Mouse (Mus musculus) hindbrain, embryonic 11.5 days (tissue): ENCODE data around the gene Dock10. TPM values are rescaled to one million over a fixed set of nuclear protein-coding genes. Genes with fewer than 3 reads are reported as not detected.

Source experiments
- ATAC-seq: fragments of 200-750 bp; cut with Nextera tagmentation; 2 replicates; pipeline ENCODE4 v1.8.0; 2017; ENCODE audit warnings: mild to moderate bottlenecking, moderate TSS enrichment, moderate library complexity; ENCODE audit not compliant: low FRiP score
- DNase-seq: peaks from one replicate; pipeline ENCODE4 v3.0.0-alpha.2; 2015; ENCODE audit warnings: low spot score
- H3K27ac ChIP-seq: fragments of 300-500 bp; sonication (generic); 2 replicates; pipeline ENCODE4 v1.5.1; 2014; ENCODE audit warnings: mild to moderate bottlenecking, low read depth, low read length
- H3K27me3 ChIP-seq: fragments of 300-500 bp; sonication (generic); 2 replicates; pipeline ENCODE4 v1.6.1; 2014; ENCODE audit warnings: mild to moderate bottlenecking, low read length, moderate library complexity, mixed read lengths; ENCODE audit not compliant: control insufficient read depth, insufficient read depth
- H3K36me3 ChIP-seq: fragments of 300-500 bp; sonication (generic); 2 replicates; pipeline ENCODE4 v1.6.1; 2014; ENCODE audit warnings: mild to moderate bottlenecking, low read length, moderate library complexity, mixed read lengths; ENCODE audit not compliant: control insufficient read depth, insufficient read depth
- H3K4me1 ChIP-seq: fragments of 300-500 bp; sonication (generic); replicated peaks from 2 replicates; pipeline ENCODE4 v1.6.1; 2014; ENCODE audit warnings: low read length, mixed read lengths; ENCODE audit not compliant: control insufficient read depth, insufficient read depth
- H3K4me2 ChIP-seq: fragments of 300-500 bp; sonication (generic); replicated peaks from 2 replicates; pipeline ENCODE4 v1.6.1; 2014; ENCODE audit warnings: mild to moderate bottlenecking, low read depth, low read length
- H3K4me3 ChIP-seq: fragments of 300-500 bp; sonication (generic); 2 replicates; pipeline ENCODE4 v1.5.1; 2014; ENCODE audit warnings: low read depth, low read length
- H3K9ac ChIP-seq: fragments of 300-500 bp; sonication (generic); 2 replicates; pipeline ENCODE4 v1.6.1; 2014; ENCODE audit warnings: low read depth, low read length
- H3K9me3 ChIP-seq: fragments of 300-500 bp; sonication (generic); 2 replicates; pipeline ENCODE4 v1.6.1; 2016; ENCODE audit warnings: low read length; ENCODE audit not compliant: control insufficient read depth
- WGBS: fragments of 180-500 bp; shearing (Covaris S2); extraction: QIAGEN DNeasy Blood & Tissue Kit; methylation state at CpG from one replicate; pipeline ENCODE4 v1.1.7; 2014; 5-methylcytosine and 5-hydroxymethylcytosine counted together
- polyA plus RNA-seq: library from polyadenylated mRNA; unstranded; fragments of >200 nt; fragmentation: Nextera tagmentation; extraction: Ambion mirVana; gene quantifications from 2 replicates; pipeline ENCODE4 v1.2.1, GENCODE M21; 2014

The Dock10 gene
- polyA plus RNA-seq, 1 experiment from 2014 or later: 4.3 TPM

DNA sequence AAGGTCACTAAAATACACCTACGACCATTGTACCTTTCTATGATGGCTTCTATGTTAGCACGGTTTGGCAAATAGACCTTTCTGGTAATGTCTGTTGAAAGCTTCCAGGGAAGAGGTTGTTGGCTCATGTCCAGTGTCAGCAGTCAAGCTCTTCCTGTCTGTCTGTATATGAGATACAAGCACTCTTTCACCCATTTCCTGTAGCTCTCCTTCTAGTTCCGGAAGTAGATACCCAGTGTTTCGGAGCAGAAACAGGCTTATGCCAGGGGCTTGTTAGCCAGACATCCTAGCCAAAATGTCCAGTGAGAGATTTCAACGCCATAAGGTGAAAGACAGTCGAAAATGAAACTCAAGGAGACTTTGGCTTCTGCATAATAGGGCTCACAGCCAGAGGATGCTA is 38.9 kb downstream of the Dock10 start:
- Histone ChIP-seq H3K27me3 (no peaks in the 10 kb centered on the region), H3K36me3 (no peaks in the 10 kb centered on the region), H3K9ac (no peak overlapping the region), H3K27ac (no peak overlapping the region), H3K4me3 (no peak overlapping the region), H3K4me1 (no peaks in the 10 kb centered on the region), H3K4me2 (no peak overlapping the region), H3K9me3 (no peaks in the 10 kb centered on the region)
- ATAC-seq (no peak), DNase-seq (no peak)
- 90% methylated on average over 6 of the region's 6 CpGs for WGBS

DNA sequence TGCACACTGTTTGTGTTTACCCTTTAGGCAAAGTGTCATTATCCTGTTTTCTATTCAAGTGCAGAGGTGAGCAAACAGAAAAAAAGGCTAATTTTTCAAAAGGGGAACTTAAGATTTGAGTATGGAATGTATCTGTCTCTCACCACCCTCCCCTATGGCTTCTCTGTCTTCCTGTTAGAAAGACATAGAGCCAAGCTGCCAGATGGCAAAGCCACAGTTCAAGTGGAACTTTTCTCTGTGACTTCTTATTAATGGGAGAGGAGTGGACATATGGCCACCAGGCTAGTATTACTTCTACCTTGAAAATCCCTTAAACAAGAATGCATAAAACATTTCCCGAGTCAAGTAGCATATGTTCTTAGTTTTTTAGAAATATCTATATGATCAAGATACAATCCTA is 39.7 kb downstream of the Dock10 start:
- H3K36me3 ChIP-seq: no peaks in the 10 kb centered on the region
- no peak overlapping the region for H3K9ac ChIP-seq
- WGBS: 80% methylated on average over 1 of the region's 1 CpGs
- H3K27ac ChIP-seq: no peak overlapping the region
- no peak for DNase-seq
- no peaks in the 10 kb centered on the region for H3K27me3 ChIP-seq
- H3K4me1 ChIP-seq: no peaks in the 10 kb centered on the region
- H3K4me3 ChIP-seq: no peak overlapping the region
- no peak for ATAC-seq
- H3K4me2 ChIP-seq: no peak overlapping the region
- H3K9me3 ChIP-seq: no peaks in the 10 kb centered on the region

DNA sequence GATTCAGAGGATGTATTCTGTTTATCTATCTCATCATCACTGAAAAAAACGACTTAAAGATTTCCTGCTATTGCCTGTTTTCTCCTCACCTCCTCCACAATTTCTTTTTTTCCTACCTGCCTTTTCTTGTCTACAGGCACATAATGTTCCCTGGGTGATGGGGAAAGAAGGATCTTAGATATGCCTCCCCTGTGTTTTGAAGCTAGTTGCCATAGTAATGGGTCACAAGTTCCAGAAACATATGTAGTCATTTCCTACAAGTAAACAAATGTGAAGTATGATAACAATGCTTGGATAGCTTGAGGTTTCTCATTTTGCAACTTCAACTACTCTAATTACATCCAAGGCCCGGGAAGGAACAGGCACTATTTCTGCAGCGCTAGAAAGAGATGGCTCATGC is 42.4 kb downstream of the Dock10 start:
- H3K9ac ChIP-seq: no peak overlapping the region
- no peaks in the 10 kb centered on the region for H3K36me3 ChIP-seq
- 82% methylated on average over 3 of the region's 3 CpGs for WGBS
- H3K4me3 ChIP-seq: no peak overlapping the region
- H3K27me3 ChIP-seq: no peaks in the 10 kb centered on the region
- H3K9me3 ChIP-seq: no peaks in the 10 kb centered on the region
- no peak overlapping the region for H3K27ac ChIP-seq
- H3K4me2 ChIP-seq: no peak overlapping the region
- no peak for ATAC-seq
- no peaks in the 10 kb centered on the region for H3K4me1 ChIP-seq
- DNase-seq: no peak

GRCm38 (mm10) chr1:80713920-80714319 is 44.4 kb downstream of the Dock10 start:
- no peak overlapping the region for H3K4me2 ChIP-seq
- H3K27me3 ChIP-seq: no peaks in the 10 kb centered on the region
- 86% methylated on average over 1 of the region's 1 CpGs for WGBS
- H3K9ac ChIP-seq: no peak overlapping the region
- no peak for ATAC-seq
- no peaks in the 10 kb centered on the region for H3K36me3 ChIP-seq
- H3K4me3 ChIP-seq: no peak overlapping the region
- H3K9me3 ChIP-seq: no peaks in the 10 kb centered on the region
- H3K4me1 ChIP-seq: no peaks in the 10 kb centered on the region
- no peak for DNase-seq
- no peak overlapping the region for H3K27ac ChIP-seq

DNA sequence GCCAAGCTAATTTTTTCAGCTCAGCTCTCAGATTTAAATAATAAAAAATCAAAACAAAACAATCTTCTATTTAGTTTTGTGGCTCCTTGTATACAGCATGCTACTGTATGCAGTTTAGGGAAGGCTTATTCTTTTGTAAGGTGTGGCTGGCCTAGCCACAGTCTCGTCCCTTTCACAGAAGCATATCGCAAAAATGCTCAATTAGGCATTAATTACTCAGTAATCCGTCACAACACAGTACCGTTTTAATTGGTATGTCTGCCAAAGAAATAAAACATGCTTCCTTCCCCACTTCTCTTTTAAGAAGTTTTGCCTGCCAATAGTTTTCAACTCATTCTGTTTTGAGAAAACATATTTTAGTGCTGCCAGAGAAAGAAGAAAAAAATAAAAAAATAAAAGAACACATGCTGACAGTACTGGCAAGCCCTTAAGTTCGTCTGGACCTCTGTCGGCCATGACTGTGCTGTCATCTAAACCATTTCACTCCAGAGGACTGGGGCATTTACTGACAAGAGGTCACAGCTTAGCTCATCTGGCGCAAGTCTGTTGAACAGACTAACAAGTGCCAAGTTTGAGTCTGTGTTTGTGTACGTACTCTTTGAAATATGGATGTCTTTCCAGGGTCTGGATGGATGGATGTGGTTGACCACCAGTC is 47.6 kb downstream of the Dock10 start:
- H3K4me3 ChIP-seq: no peak overlapping the region
- no peak overlapping the region for H3K27ac ChIP-seq
- ATAC-seq: no peak
- no peaks in the 10 kb centered on the region for H3K9me3 ChIP-seq
- no peak overlapping the region for H3K4me2 ChIP-seq
- WGBS: 82% methylated on average over 8 of the region's 8 CpGs
- H3K36me3 ChIP-seq: no peaks in the 10 kb centered on the region
- no peak overlapping the region for H3K9ac ChIP-seq
- DNase-seq: no peak
- H3K27me3 ChIP-seq: no peaks in the 10 kb centered on the region
- H3K4me1 ChIP-seq: no peaks in the 10 kb centered on the region

DNA sequence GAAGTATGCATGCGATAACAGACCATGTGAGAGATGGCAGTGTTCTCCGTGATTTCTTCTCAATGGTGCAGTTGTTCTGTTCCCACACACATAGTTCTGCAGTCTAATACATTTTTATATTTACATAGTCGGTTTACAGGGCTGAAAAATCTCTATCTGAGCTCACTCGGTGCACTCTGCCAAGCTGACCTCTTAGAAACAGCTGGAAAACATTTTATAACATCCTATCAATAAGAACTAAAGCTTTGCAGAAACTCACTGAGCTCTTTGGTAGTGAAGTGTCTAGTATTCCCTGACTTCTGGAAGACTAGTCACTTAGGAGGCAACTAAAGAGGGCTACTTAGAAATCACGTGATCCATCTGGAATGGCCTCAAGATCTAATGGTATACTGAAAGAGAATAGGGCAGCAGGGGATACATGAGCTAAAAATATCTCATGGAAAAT is 48.2 kb downstream of the Dock10 start:
- Histone ChIP-seq H3K4me2 (no peak overlapping the region), H3K27ac (no peak overlapping the region), H3K4me1 (no peaks in the 10 kb centered on the region), H3K27me3 (no peaks in the 10 kb centered on the region), H3K9me3 (no peaks in the 10 kb centered on the region), H3K36me3 (no peaks in the 10 kb centered on the region), H3K9ac (no peak overlapping the region), H3K4me3 (no peak overlapping the region)
- DNase-seq: no peak
- ATAC-seq: no peak
- WGBS: 81% methylated on average over 5 of the region's 5 CpGs

GRCm38 (mm10) chr1:80709299-80709698 is 49.0 kb downstream of the Dock10 start:
- H3K4me1 ChIP-seq: no peaks in the 10 kb centered on the region
- H3K9me3 ChIP-seq: no peaks in the 10 kb centered on the region
- no peaks in the 10 kb centered on the region for H3K27me3 ChIP-seq
- DNase-seq (no peak), ATAC-seq (no peak)
- H3K36me3 ChIP-seq: no peaks in the 10 kb centered on the region
- H3K4me3 ChIP-seq: no peak overlapping the region
- no peak overlapping the region for H3K9ac ChIP-seq
- H3K27ac ChIP-seq: no peak overlapping the region
- 87% methylated on average over 14 of the region's 14 CpGs for WGBS
- H3K4me2 ChIP-seq: no peak overlapping the region

DNA sequence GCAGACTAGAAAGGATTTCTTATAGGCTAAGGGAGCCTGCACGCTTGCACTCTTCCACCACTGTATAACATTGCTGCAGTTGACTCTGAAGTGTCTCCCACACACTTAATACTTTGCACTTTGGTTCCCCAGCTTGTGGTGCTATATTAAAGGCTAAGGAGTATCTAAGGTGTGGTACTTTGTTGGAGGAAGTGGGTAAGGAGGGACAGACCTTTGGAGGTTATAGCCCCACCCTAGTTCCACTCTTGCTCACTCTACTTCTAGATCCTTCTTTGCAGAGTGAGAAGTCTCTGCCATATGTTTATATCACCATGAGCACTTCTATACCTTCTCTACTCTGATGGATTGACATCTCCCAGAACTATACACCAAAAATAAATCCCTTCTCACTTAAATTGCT is 55.0 kb downstream of the Dock10 start:
- Histone ChIP-seq H3K27ac (no peak overlapping the region), H3K27me3 (no peaks in the 10 kb centered on the region), H3K9ac (no peak overlapping the region), H3K4me2 (no peak overlapping the region), H3K36me3 (no peaks in the 10 kb centered on the region), H3K4me1 (no peaks in the 10 kb centered on the region), H3K4me3 (no peak overlapping the region), H3K9me3 (no peaks in the 10 kb centered on the region)
- ATAC-seq (no peak), DNase-seq (no peak)
- WGBS: 95% methylated on average over 1 of the region's 1 CpGs

DNA sequence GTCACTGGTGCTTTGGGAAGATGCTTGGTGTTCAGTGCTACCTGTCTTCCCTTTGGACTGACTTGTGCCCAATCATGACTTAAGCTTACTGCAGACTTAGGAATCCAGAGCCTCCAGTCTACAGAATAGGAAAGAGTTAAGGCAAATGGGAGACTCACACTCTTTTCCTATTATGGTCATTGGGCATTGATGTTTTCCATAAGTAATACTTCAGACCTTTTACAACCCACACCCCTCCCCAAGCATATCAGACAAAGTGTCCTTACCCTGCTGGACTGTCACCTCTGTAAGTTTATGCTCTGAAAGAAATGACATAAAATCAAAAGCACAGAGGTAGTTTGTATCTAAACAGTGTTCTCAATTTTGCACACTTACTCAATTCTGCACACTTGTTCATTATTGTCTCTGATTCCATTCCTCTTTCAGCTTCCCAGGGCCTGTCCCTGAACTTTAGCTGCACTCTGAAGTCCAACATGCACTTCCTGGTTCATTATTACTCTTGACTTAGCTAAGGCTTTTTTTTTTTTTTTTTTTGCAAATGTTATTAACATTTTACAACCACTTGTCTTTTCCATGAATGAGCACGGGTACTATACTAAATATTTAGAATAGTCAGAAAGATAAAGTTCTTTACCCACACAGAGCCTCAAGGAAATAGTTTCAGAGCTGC is 82.2 kb downstream of the Dock10 start:
- H3K27me3 ChIP-seq: no peaks in the 10 kb centered on the region
- WGBS: 61% methylated on average over 1 of the region's 1 CpGs
- no peaks in the 10 kb centered on the region for H3K4me1 ChIP-seq
- H3K9me3 ChIP-seq: no peaks in the 10 kb centered on the region
- H3K9ac ChIP-seq: no peak overlapping the region
- H3K4me3 ChIP-seq: no peak overlapping the region
- H3K4me2 ChIP-seq: no peak overlapping the region
- DNase-seq (no peak), ATAC-seq (no peak)
- no peak overlapping the region for H3K27ac ChIP-seq
- H3K36me3 ChIP-seq: no peaks in the 10 kb centered on the region
